Mouse (Mus musculus): Measurements from ENCODE around the gene Nfe2.

GRCm38 (mm10) chr15:103294649-103295048 lies 36.4 kb upstream of the Nfe2 start:
- no peak for TF ChIP-seq CTCF (IDR thresholded peaks at IDR 0.05; ENCODE audit: low read depth)
- no peak for TF ChIP-seq EP300 (IDR thresholded peaks at IDR 0.05; ENCODE audit: low read depth)

Measured in liver, embryonic 14.5 days (tissue).